Mouse (Mus musculus) kidney, adult 2 months (tissue): ENCODE measurements at regions not wholly inside any gene's neighbourhood (a gene's known extent, or its start where the extent isn't known, plus 50 kb on each side); places are given as distances from the start of the nearest gene placed in this dataset.

Experiments used
- DNase-seq: peaks from one replicate; pipeline ENCODE4 v3.0.0; 2021
- H3K27ac ChIP-seq: fragments of 200-500 bp; 2 replicates; pipeline ENCODE4 v1.5.1; 2012; ENCODE audit warnings: low read depth, low read length, control low read depth, inconsistent platforms; ENCODE audit not compliant: insufficient read depth
- H3K27me3 ChIP-seq: fragments of 200-500 bp; replicated peaks from 2 replicates; pipeline ENCODE4 v1.6.1; 2012; ENCODE audit warnings: mild to moderate bottlenecking, moderate library complexity, low read length, inconsistent platforms; ENCODE audit not compliant: control insufficient read depth, insufficient read depth
- H3K36me3 ChIP-seq: fragments of 200-500 bp; 2 replicates; pipeline ENCODE4 v1.6.1; 2012; ENCODE audit warnings: mild to moderate bottlenecking, moderate library complexity, low read length, inconsistent platforms; ENCODE audit not compliant: control insufficient read depth, insufficient read depth
- H3K4me1 ChIP-seq: fragments of 200-500 bp; 2 replicates; pipeline ENCODE4 v1.6.1; 2011; ENCODE audit warnings: low read length; ENCODE audit not compliant: control insufficient read depth, insufficient read depth
- H3K4me3 ChIP-seq: fragments of 200-500 bp; 2 replicates; pipeline ENCODE4 v1.5.1; 2011; ENCODE audit warnings: mild to moderate bottlenecking, low read depth, low read length, control low read depth; ENCODE audit not compliant: insufficient read depth
- CTCF ChIP-seq: fragments of 200-500 bp; conservative IDR thresholded peaks from 2 replicates; pipeline ENCODE4 v1.5.1; 2011; ENCODE audit warnings: low read depth, mild to moderate bottlenecking, control low read depth, low read length, moderate library complexity, mixed read lengths; ENCODE audit not compliant: insufficient read depth, insufficient read length
- POLR2A ChIP-seq: fragments of 200-500 bp; IDR thresholded peaks from one replicate; pipeline ENCODE4 v1.6.1; 2011; ENCODE audit warnings: low read depth, low read length, control low read depth
- WGBS: fragments of 180-500 bp; shearing (Covaris S2); methylation state at CpG from one replicate; pipeline ENCODE4 v1.1.7; 2018; 5-methylcytosine and 5-hydroxymethylcytosine counted together

- no peak overlapping the region for H3K27ac ChIP-seq
- no peaks in the 10 kb centered on the region for H3K27me3 ChIP-seq
- DNase-seq: no peak
- WGBS: 79% methylated on average over 4 of the region's 4 CpGs
- TF ChIP-seq POLR2A (no peak), CTCF (no peak)
- no peaks in the 10 kb centered on the region for H3K4me1 ChIP-seq
- H3K36me3 ChIP-seq: no peaks in the 10 kb centered on the region
- H3K4me3 ChIP-seq: no peak overlapping the region
Measured at GRCm38 (mm10) chr14:106026815-106027214, 79.2 kb upstream of the Trim52 start.

GRCm38 (mm10) chr14:106027686-106028085 lies 78.3 kb upstream of the Trim52 start:
- Histone ChIP-seq H3K27ac (no peak overlapping the region), H3K36me3 (no peaks in the 10 kb centered on the region), H3K4me1 (no peaks in the 10 kb centered on the region), H3K4me3 (no peak overlapping the region), H3K27me3 (no peaks in the 10 kb centered on the region)
- DNase-seq: no peak
- 73% methylated on average over 5 of the region's 5 CpGs for WGBS
- TF ChIP-seq CTCF (no peak), POLR2A (no peak)

- no peak for DNase-seq
- WGBS: 92% methylated on average over 1 of the region's 1 CpGs
- no peak overlapping the region for H3K27ac ChIP-seq
- H3K27me3 ChIP-seq: no peaks in the 10 kb centered on the region
- no peak overlapping the region for H3K4me3 ChIP-seq
- TF ChIP-seq POLR2A (no peak), CTCF (no peak)
- H3K36me3 ChIP-seq: no peaks in the 10 kb centered on the region
- H3K4me1 ChIP-seq: no peaks in the 10 kb centered on the region
Measured at GRCm38 (mm10) chr14:106031094-106031493, 74.9 kb upstream of the Trim52 start.

GRCm38 (mm10) chr14:106033793-106034192 lies 72.2 kb upstream of the Trim52 start:
- no peak for DNase-seq
- WGBS: 68% methylated on average over 2 of the region's 2 CpGs
- no peaks in the 10 kb centered on the region for H3K36me3 ChIP-seq
- H3K4me3 ChIP-seq: no peak overlapping the region
- no peak for TF ChIP-seq POLR2A
- TF ChIP-seq CTCF: no peak
- H3K27ac ChIP-seq: no peak overlapping the region
- no peaks in the 10 kb centered on the region for H3K27me3 ChIP-seq
- no peaks in the 10 kb centered on the region for H3K4me1 ChIP-seq

- Histone ChIP-seq H3K4me3 (no peak overlapping the region), H3K27ac (no peak overlapping the region), H3K36me3 (no peaks in the 10 kb centered on the region), H3K4me1 (no peaks in the 10 kb centered on the region), H3K27me3 (no peaks in the 10 kb centered on the region)
- DNase-seq: no peak
- TF ChIP-seq POLR2A (no peak), CTCF (no peak)
- 77% methylated on average over 10 of the region's 10 CpGs for WGBS
Measured at GRCm38 (mm10) chr14:106034933-106035665, 70.9 kb upstream of the Trim52 start.

- Histone ChIP-seq H3K27ac (no peak overlapping the region), H3K36me3 (no peaks in the 10 kb centered on the region), H3K4me3 (no peak overlapping the region), H3K27me3 (no peaks in the 10 kb centered on the region), H3K4me1 (no peaks in the 10 kb centered on the region)
- no peak for DNase-seq
- TF ChIP-seq CTCF: no peak
- TF ChIP-seq POLR2A: no peak
- WGBS: 86% methylated on average over 1 of the region's 1 CpGs
Measured at GRCm38 (mm10) chr14:106044274-106044673, 61.7 kb upstream of the Trim52 start.

- Histone ChIP-seq H3K27ac (no peak overlapping the region), H3K4me3 (no peak overlapping the region), H3K36me3 (no peaks in the 10 kb centered on the region), H3K4me1 (no peaks in the 10 kb centered on the region), H3K27me3 (no peaks in the 10 kb centered on the region)
- no peak for TF ChIP-seq POLR2A
- no peak for TF ChIP-seq CTCF
- WGBS: 84% methylated on average over 1 of the region's 1 CpGs
- DNase-seq: no peak
Measured at GRCm38 (mm10) chr14:106050231-106050630, 55.8 kb upstream of the Trim52 start.
